In genomic region chr7:46033870-46034337, GRCm38 (mm10) we compare ENCODE assay signal across 8 mouse cellular contexts. TPM values are rescaled to one million over a fixed set of nuclear protein-coding genes. Genes with fewer than 3 reads are reported as not detected.
DNase-seq lines count a peak whose midpoint lies in the region; ATAC-seq lines count a peak whose summit lies in the region.

No protein-coding gene starts in this region.

- H3K9me3 ChIP-seq in kidney, embryonic 14.5 days (ENCODE audit: control insufficient read depth, low read length) = no peaks in the 10 kb centered on the region
- H3K9me3 ChIP-seq in hindbrain, embryonic 14.5 days (ENCODE audit: control insufficient read depth, low read length) = no peaks in the 10 kb centered on the region
- no peaks in the 10 kb centered on the region for H3K9me3 ChIP-seq in midbrain, embryonic 15.5 days

- peaks cover 15% of the 10 kb centered on the region; the same call in 1 of the 2 replicates for H3K36me3 ChIP-seq in kidney, embryonic 14.5 days (ENCODE audit: control insufficient read depth, insufficient read depth, low read length)
- H3K36me3 ChIP-seq in hindbrain, embryonic 14.5 days (replicated peaks; ENCODE audit: control insufficient read depth, insufficient read depth) = peaks cover 17% of the 10 kb centered on the region
- 0 out of 2 replicates have a peak, but pooled peaks cover 3% of the 10 kb centered on the region for H3K36me3 ChIP-seq in midbrain, embryonic 15.5 days (replicated peaks)

- peak overlapping the region; percentile 94 for H3K4me2 ChIP-seq in kidney, embryonic 14.5 days (replicated peaks; ENCODE audit: low read depth, low read length)
- peak overlapping the region; percentile 76 for H3K4me2 ChIP-seq in hindbrain, embryonic 14.5 days (replicated peaks)
- peak overlapping the region; percentile 75 for H3K4me2 ChIP-seq in midbrain, embryonic 15.5 days

- no peak; the same call in 1 of the 2 replicates for ATAC-seq in kidney, embryonic 14.5 days (ENCODE audit: low FRiP score, low TSS enrichment)
- peak; percentile 71 for ATAC-seq in hindbrain, embryonic 14.5 days (ENCODE audit: low FRiP score)
- ATAC-seq in midbrain, embryonic 15.5 days (replicated peaks) = peak; percentile 68

- peak overlapping the region; percentile 85 for H3K9ac ChIP-seq in kidney, embryonic 14.5 days (ENCODE audit: low read depth, low read length)
- peak overlapping the region; percentile 76 for H3K9ac ChIP-seq in hindbrain, embryonic 14.5 days
- peak overlapping the region; percentile 85 for H3K9ac ChIP-seq in midbrain, embryonic 15.5 days

- H3K27ac ChIP-seq in kidney, embryonic 14.5 days (ENCODE audit: low read depth, low read length) = no peak overlapping the region
- no peak overlapping the region for H3K27ac ChIP-seq in brown adipose tissue, adult 24 weeks (replicated peaks; ENCODE audit: low read depth, low read length)
- no peak overlapping the region for H3K27ac ChIP-seq in hindbrain, embryonic 14.5 days
- H3K27ac ChIP-seq in midbrain, embryonic 15.5 days = peak overlapping the region; percentile 67

- DNase-seq in kidney, adult 18-20 months = no peak
- no peak for DNase-seq in hindbrain, embryonic 14.5 days (ENCODE audit: low spot score)
- DNase-seq in frontal cortex, postnatal 10 days (ENCODE audit: low spot score in 2 of 2) = no peak
- DNase-seq in cerebellum, postnatal 25 days = no peak
- DNase-seq in adrenal gland, postnatal 14 days = no peak

- WGBS in kidney, embryonic 14.5 days = 0% methylated on average over 35 of the region's 35 CpGs
- under 1% methylated on average over 32 of the region's 35 CpGs for WGBS in hindbrain, embryonic 14.5 days
- under 1% methylated on average over 33 of the region's 35 CpGs for WGBS in midbrain, embryonic 15.5 days

- H3K4me1 ChIP-seq in kidney, embryonic 14.5 days (ENCODE audit: control insufficient read depth, insufficient read depth, low read length) = peaks cover 17% of the 10 kb centered on the region
- H3K4me1 ChIP-seq in brown adipose tissue, adult 24 weeks (ENCODE audit: control insufficient read depth, insufficient read depth, insufficient read length, low read length) = peaks cover 8% of the 10 kb centered on the region
- H3K4me1 ChIP-seq in hindbrain, embryonic 14.5 days (replicated peaks; ENCODE audit: control insufficient read depth, insufficient read depth, low read length) = peaks cover 10% of the 10 kb centered on the region
- peaks cover 16% of the 10 kb centered on the region for H3K4me1 ChIP-seq in midbrain, embryonic 15.5 days

- H3K27me3 ChIP-seq in kidney, embryonic 14.5 days (ENCODE audit: control insufficient read depth, insufficient read depth, low read length) = no peaks in the 10 kb centered on the region
- H3K27me3 ChIP-seq in hindbrain, embryonic 14.5 days (ENCODE audit: control insufficient read depth, insufficient read depth, low read length) = no peaks in the 10 kb centered on the region
- no peaks in the 10 kb centered on the region for H3K27me3 ChIP-seq in midbrain, embryonic 15.5 days (replicated peaks)

- peak overlapping the region; percentile 95 for H3K4me3 ChIP-seq in kidney, embryonic 14.5 days (ENCODE audit: low read length)
- H3K4me3 ChIP-seq in brown adipose tissue, adult 24 weeks (ENCODE audit: insufficient read depth, low read depth, low read length) = peak overlapping the region; percentile 71
- H3K4me3 ChIP-seq in hindbrain, embryonic 14.5 days (replicated peaks; ENCODE audit: low read length) = peak overlapping the region; percentile 74
- H3K4me3 ChIP-seq in midbrain, embryonic 15.5 days = peak overlapping the region; percentile 93

RNA-seq across cellular contexts. Expression of gene Nomo1, which starts 0.4 kb away (rescaled TPM):
- polyA plus RNA-seq in kidney, embryonic 14.5 days (2014; fragmentation: Nextera tagmentation; extraction: Ambion mirVana) = 23.7 and 24.5 TPM in 2 replicates
- 26.3 and 38.6 TPM in 2 replicates for polyA plus RNA-seq in brown adipose tissue, adult 24 weeks (2012; ENCODE audit: insufficient read depth, insufficient read length, missing spikeins)
- polyA plus RNA-seq in hindbrain, embryonic 14.5 days (2014; fragmentation: Nextera tagmentation; extraction: Ambion mirVana) = 28.2 and 29.3 TPM in 2 replicates
- polyA plus RNA-seq in midbrain, embryonic 15.5 days (2015; fragmentation: Nextera tagmentation; extraction: Ambion mirVana) = 43.3 and 46.7 TPM in 2 replicates
- 53.0 and 60.3 TPM in 2 replicates for total RNA-seq in adrenal gland, postnatal 14 days (2021)

RNA-seq across cellular contexts. Expression of gene Abcc6, which starts 3.8 kb away (rescaled TPM):
- 0.04 and 0.53 TPM in 2 replicates for polyA plus RNA-seq in kidney, embryonic 14.5 days (2014; fragmentation: Nextera tagmentation; extraction: Ambion mirVana)
- polyA plus RNA-seq in brown adipose tissue, adult 24 weeks (2012; ENCODE audit: insufficient read depth, insufficient read length, missing spikeins) = not detected in 2 replicates
- polyA plus RNA-seq in hindbrain, embryonic 14.5 days (2014; fragmentation: Nextera tagmentation; extraction: Ambion mirVana) = 0.33 and 0.43 TPM in 2 replicates
- polyA plus RNA-seq in midbrain, embryonic 15.5 days (2015; fragmentation: Nextera tagmentation; extraction: Ambion mirVana) = 0.59 TPM in 2 replicates
- 0.90 and 15.1 TPM in 2 replicates for total RNA-seq in adrenal gland, postnatal 14 days (2021)
